Mouse (Mus musculus) megakaryocyte, adult 5-6 weeks (primary cell): ENCODE results near the gene Teddm2. TPM values are rescaled to one million over a fixed set of nuclear protein-coding genes. Genes with fewer than 3 reads are reported as not detected.

Source experiments
- ATAC-seq: 2 replicates; pipeline ENCODE4 v1.8.0; 2016; ENCODE audit warnings: mild to moderate bottlenecking, inconsistent platforms; ENCODE audit not compliant: poor library complexity, severe bottlenecking
- total RNA-seq, 2 experiments: library from RNA; stranded (forward) in 1 of 2; stranded (reverse) in 1 of 2; fragments of 153-499, 151-499 nt in 1 of 2; fragments of 221-1000, 200-1000 nt in 1 of 2; gene quantifications; 2 replicates each; pipeline versions ENCODE4 v1.2.3 to v1.2.4; 2015 to 2017

The Teddm2 gene
- 0.55 and 0.56 TPM in 2 replicates for total RNA-seq (2015)
- total RNA-seq (2017), result 0.04 and 0.41 TPM in 2 replicates

GRCm38 (mm10) chr1:153899731-153900380 is at the start of gene Teddm2, which contains the start of gene Glul:
Gene Teddm2 (minus strand): TSS chr1:153900228.
Gene Glul (plus strand): TSS chr1:153899944.
- ATAC-seq, result peak; percentile 82

GRCm38 (mm10) chr1:153947837-153948236 is 47.8 kb upstream of the Teddm2 start:
- ATAC-seq, result no peak

- no peak for ATAC-seq
These were observed 46.9 kb upstream of the Teddm2 start for GRCm38 (mm10) chr1:153946971-153947370.

- ATAC-seq, result peak; percentile 49; the same call in 1 of the 2 replicates
These were observed 45.2 kb upstream of the Teddm2 start for GRCm38 (mm10) chr1:153945181-153945580.

GRCm38 (mm10) chr1:153940986-153941385 is 41.0 kb upstream of the Teddm2 start:
- no peak for ATAC-seq

GRCm38 (mm10) chr1:153937025-153937424 is 37.0 kb upstream of the Teddm2 start:
- peak; percentile 28; the same call in 1 of the 2 replicates for ATAC-seq

- ATAC-seq, result peak; percentile 74
These were observed 35.9 kb upstream of the Teddm2 start for GRCm38 (mm10) chr1:153935844-153936380.

GRCm38 (mm10) chr1:153933772-153934171 is 33.7 kb upstream of the Teddm2 start:
- ATAC-seq, result no peak

- ATAC-seq, result no peak
These were observed 30.4 kb upstream of the Teddm2 start for GRCm38 (mm10) chr1:153930431-153930830.

GRCm38 (mm10) chr1:153924395-153925385 is 24.7 kb upstream of the Teddm2 start:
- ATAC-seq, result no peak

- no peak for ATAC-seq
These were observed 22.6 kb upstream of the Teddm2 start for GRCm38 (mm10) chr1:153922571-153923021.

- peak; percentile 75 for ATAC-seq
These were observed 21.6 kb upstream of the Teddm2 start for GRCm38 (mm10) chr1:153921642-153922041.

- ATAC-seq, result no peak
These were observed 18.6 kb upstream of the Teddm2 start for GRCm38 (mm10) chr1:153918521-153919206.

- peak; percentile 83 for ATAC-seq
These were observed 13.8 kb upstream of the Teddm2 start for GRCm38 (mm10) chr1:153913869-153914268.

- ATAC-seq, result no peak
These were observed 11.3 kb upstream of the Teddm2 start for GRCm38 (mm10) chr1:153911276-153911795.

GRCm38 (mm10) chr1:153910423-153910822 is 10.4 kb upstream of the Teddm2 start:
- ATAC-seq, result peak; percentile 58

GRCm38 (mm10) chr1:153909963-153910291 is 9.9 kb upstream of the Teddm2 start:
- ATAC-seq, result peak; percentile 19

GRCm38 (mm10) chr1:153909213-153909962 is 9.4 kb upstream of the Teddm2 start:
- ATAC-seq, result no peak

- no peak for ATAC-seq
These were observed 8.7 kb upstream of the Teddm2 start for GRCm38 (mm10) chr1:153908741-153909140.

- ATAC-seq, result no peak
These were observed 8.2 kb upstream of the Teddm2 start for GRCm38 (mm10) chr1:153908208-153908607.
